Mouse (Mus musculus): ENCODE results near the gene Ccdc122. TPM values are rescaled to one million over a fixed set of nuclear protein-coding genes. Genes with fewer than 3 reads are reported as not detected.

Ccdc122 gene
- polyA plus RNA-seq, 1 experiment from 2014 or later: 1.5 TPM

- Histone ChIP-seq H3K36me3 (no peaks in the 10 kb centered on the region), H3K27ac (no peak overlapping the region), H3K4me2 (replicated peaks) (no peak overlapping the region), H3K4me1 (peaks cover 6% of the 10 kb centered on the region; the same call in 1 of the 2 replicates), H3K4me3 (no peak overlapping the region), H3K9ac (no peak overlapping the region), H3K27me3 (no peaks in the 10 kb centered on the region), H3K9me3 (replicated peaks) (no peaks in the 10 kb centered on the region)
- peak; percentile 86 for ATAC-seq (ENCODE audit: low FRiP score)
- whole genome bisulfite sequencing: 32% methylated on average over 17 of the region's 17 CpGs
Measured at GRCm38 (mm10) chr14:77141324-77142282, 105.0 kb downstream of the Ccdc122 start.

GRCm38 (mm10) chr14:77145103-77145502 is 108.5 kb downstream of the Ccdc122 start:
- H3K36me3 ChIP-seq: no peaks in the 10 kb centered on the region
- no peak for ATAC-seq (ENCODE audit: low FRiP score)

GRCm38 (mm10) chr14:77147635-77148034 is 111.1 kb downstream of the Ccdc122 start:
- H3K4me1 ChIP-seq: peaks cover 3% of the 10 kb centered on the region; the same call in 1 of the 2 replicates
- H3K4me2 ChIP-seq (replicated peaks): no peak overlapping the region
- H3K27ac ChIP-seq: no peak overlapping the region
- ATAC-seq (ENCODE audit: low FRiP score): no peak
- H3K36me3 ChIP-seq: no peaks in the 10 kb centered on the region
- no peaks in the 10 kb centered on the region for H3K27me3 ChIP-seq
- no peaks in the 10 kb centered on the region for H3K9me3 ChIP-seq (replicated peaks)
- no peak overlapping the region for H3K4me3 ChIP-seq
- 97% methylated on average over 1 of the region's 1 CpGs for WGBS
- no peak overlapping the region for H3K9ac ChIP-seq

More at GRCm38 (mm10) chr14:77145103-77145502, 108.5 kb downstream of the Ccdc122 start:
- Histone ChIP-seq H3K4me3 (no peak overlapping the region), H3K27ac (no peak overlapping the region), H3K4me1 (peaks cover 3% of the 10 kb centered on the region; the same call in 1 of the 2 replicates), H3K9me3 (replicated peaks) (no peaks in the 10 kb centered on the region), H3K27me3 (no peaks in the 10 kb centered on the region), H3K9ac (no peak overlapping the region), H3K4me2 (replicated peaks) (no peak overlapping the region)
- WGBS: 86% methylated on average over 4 of the region's 4 CpGs

- H3K9ac ChIP-seq: no peak overlapping the region
- no peaks in the 10 kb centered on the region for H3K9me3 ChIP-seq (replicated peaks)
- peaks cover 2% of the 10 kb centered on the region for H3K4me1 ChIP-seq
- ATAC-seq (ENCODE audit: low FRiP score): no peak
- no peaks in the 10 kb centered on the region for H3K36me3 ChIP-seq
- 71% methylated on average over 6 of the region's 6 CpGs for WGBS
- H3K27me3 ChIP-seq: no peaks in the 10 kb centered on the region
- H3K27ac ChIP-seq: no peak overlapping the region
- no peak overlapping the region for H3K4me3 ChIP-seq
- no peak overlapping the region for H3K4me2 ChIP-seq (replicated peaks)
Measured at GRCm38 (mm10) chr14:77150556-77150955, 114.0 kb downstream of the Ccdc122 start.

GRCm38 (mm10) chr14:77151431-77151830 is 114.9 kb downstream of the Ccdc122 start:
- Histone ChIP-seq H3K27ac (no peak overlapping the region), H3K9me3 (replicated peaks) (no peaks in the 10 kb centered on the region), H3K4me2 (replicated peaks) (no peak overlapping the region), H3K4me3 (no peak overlapping the region), H3K9ac (no peak overlapping the region), H3K36me3 (no peaks in the 10 kb centered on the region), H3K4me1 (peaks cover 7% of the 10 kb centered on the region), H3K27me3 (no peaks in the 10 kb centered on the region)
- ATAC-seq (ENCODE audit: low FRiP score): no peak
- 83% methylated on average over 7 of the region's 7 CpGs for WGBS

- WGBS: under 1% methylated on average over 73 of the region's 73 CpGs
- H3K9me3 ChIP-seq (replicated peaks): no peaks in the 10 kb centered on the region
- H3K9ac ChIP-seq: peak within 1 kb of the TSS; percentile 90
- H3K4me1 ChIP-seq: peaks cover 33% of the 10 kb centered on the region
- no peaks in the 10 kb centered on the region for H3K36me3 ChIP-seq
- ATAC-seq (ENCODE audit: low FRiP score): peak; percentile 91
- peak within 1 kb of the TSS; percentile 91 for H3K4me2 ChIP-seq (replicated peaks)
- peak within 1 kb of the TSS; percentile 92 for H3K27ac ChIP-seq
- H3K27me3 ChIP-seq: no peaks in the 10 kb centered on the region
- H3K4me3 ChIP-seq: peak within 1 kb of the TSS; percentile 77
Measured at GRCm38 (mm10) chr14:77156222-77156910, 119.8 kb downstream of the Ccdc122 start, which contains the start of gene Enox1. Gene Enox1, plus strand, starts transcription at chr14:77156763.

- Histone ChIP-seq H3K4me2 (replicated peaks) (peak overlapping the region; percentile 91), H3K27me3 (no peaks in the 10 kb centered on the region), H3K9ac (peak overlapping the region; percentile 90), H3K9me3 (replicated peaks) (no peaks in the 10 kb centered on the region), H3K4me3 (peak overlapping the region; percentile 77), H3K27ac (peak overlapping the region; percentile 92), H3K4me1 (peaks cover 33% of the 10 kb centered on the region), H3K36me3 (no peaks in the 10 kb centered on the region)
- peak; percentile 49 for ATAC-seq (ENCODE audit: low FRiP score)
- under 1% methylated on average over 51 of the region's 64 CpGs for WGBS
Measured at GRCm38 (mm10) chr14:77156911-77157504, 120.4 kb downstream of the Ccdc122 start.

- Histone ChIP-seq H3K4me2 (replicated peaks) (peak overlapping the region; percentile 91), H3K27me3 (no peaks in the 10 kb centered on the region), H3K27ac (peak overlapping the region; percentile 92), H3K9ac (peak overlapping the region; percentile 90), H3K9me3 (replicated peaks) (no peaks in the 10 kb centered on the region), H3K36me3 (no peaks in the 10 kb centered on the region), H3K4me1 (peaks cover 33% of the 10 kb centered on the region), H3K4me3 (peak overlapping the region; percentile 77)
- ATAC-seq (ENCODE audit: low FRiP score): peak; percentile 85
- WGBS: under 1% methylated on average over 31 of the region's 31 CpGs
Measured at GRCm38 (mm10) chr14:77157505-77157911, 120.9 kb downstream of the Ccdc122 start.

- Histone ChIP-seq H3K36me3 (no peaks in the 10 kb centered on the region), H3K4me1 (peaks cover 33% of the 10 kb centered on the region), H3K27ac (peak overlapping the region; percentile 44; the same call in 1 of the 2 replicates), H3K4me3 (peak overlapping the region; percentile 8; the same call in 1 of the 2 replicates), H3K9ac (no peak overlapping the region), H3K9me3 (replicated peaks) (no peaks in the 10 kb centered on the region), H3K4me2 (replicated peaks) (peak overlapping the region; percentile 91), H3K27me3 (no peaks in the 10 kb centered on the region)
- WGBS: 64% methylated on average over 5 of the region's 5 CpGs
- ATAC-seq (ENCODE audit: low FRiP score): no peak
Measured at GRCm38 (mm10) chr14:77159397-77159796, 122.8 kb downstream of the Ccdc122 start.
